Mouse (Mus musculus): Measurements from ENCODE around the gene Gdap1l1.

Gene Gdap1l1

GRCm38 (mm10) chr2:163422895-163423660, 15.2 kb upstream of the Gdap1l1 start:
- in situ Hi-C loops (cut with MboI, MseI): loop anchor here (5.0 kb wide), 1 partner anchor 39 kb away; no protein-coding TSS in a partner anchor

- in situ Hi-C loops (cut with MboI, MseI): loop anchor here (5.0 kb wide), 1 partner anchor 38 kb away; no protein-coding TSS in a partner anchor
Measured at GRCm38 (mm10) chr2:163424597-163424996, 13.7 kb upstream of the Gdap1l1 start, which contains the start of gene Oser1. Oser1 (minus strand) TSS chr2:163424697.

- in situ Hi-C loops (cut with MboI, MseI): no loop called here
Measured at GRCm38 (mm10) chr2:163428346-163429011, 9.8 kb upstream of the Gdap1l1 start.

GRCm38 (mm10) chr2:163431289-163431688, 7.0 kb upstream of the Gdap1l1 start:
- in situ Hi-C loops (cut with MboI, MseI): no loop called here

- in situ Hi-C loops (cut with MboI, MseI): no loop called here
Measured at GRCm38 (mm10) chr2:163433971-163434370, 4.3 kb upstream of the Gdap1l1 start.

- in situ Hi-C loops (cut with MboI, MseI): no loop called here
Measured at GRCm38 (mm10) chr2:163437800-163438199, 476 bp upstream of the Gdap1l1 start.

GRCm38 (mm10) chr2:163438619-163439451, 559 bp downstream of the Gdap1l1 start:
- in situ Hi-C loops (cut with MboI, MseI): no loop called here

GRCm38 (mm10) chr2:163439488-163439887, 1.2 kb downstream of the Gdap1l1 start:
- in situ Hi-C loops (cut with MboI, MseI): no loop called here

GRCm38 (mm10) chr2:163443543-163443942, 5.3 kb downstream of the Gdap1l1 start:
- in situ Hi-C loops (cut with MboI, MseI): no loop called here

GRCm38 (mm10) chr2:163444017-163444416, 5.7 kb downstream of the Gdap1l1 start:
- in situ Hi-C loops (cut with MboI, MseI): no loop called here

- in situ Hi-C loops (cut with MboI, MseI): no loop called here
Measured at GRCm38 (mm10) chr2:163447375-163447774, 9.1 kb downstream of the Gdap1l1 start.

- in situ Hi-C loops (cut with MboI, MseI): no loop called here
Measured at GRCm38 (mm10) chr2:163449276-163449675, 11.0 kb downstream of the Gdap1l1 start.

GRCm38 (mm10) chr2:163450668-163451295, 12.5 kb downstream of the Gdap1l1 start:
- in situ Hi-C loops (cut with MboI, MseI): no loop called here

- in situ Hi-C loops (cut with MboI, MseI): no loop called here
Measured at GRCm38 (mm10) chr2:163452738-163453137, 14.5 kb downstream of the Gdap1l1 start.

- in situ Hi-C loops (cut with MboI, MseI): no loop called here
Measured at GRCm38 (mm10) chr2:163453378-163453777, 15.1 kb downstream of the Gdap1l1 start.

- in situ Hi-C loops (cut with MboI, MseI): no loop called here
Measured at GRCm38 (mm10) chr2:163458539-163459265, 20.4 kb downstream of the Gdap1l1 start.

GRCm38 (mm10) chr2:163459380-163459779, 21.1 kb downstream of the Gdap1l1 start:
- in situ Hi-C loops (cut with MboI, MseI): no loop called here

GRCm38 (mm10) chr2:163460622-163461021, 22.3 kb downstream of the Gdap1l1 start:
- in situ Hi-C loops (cut with MboI, MseI): loop anchor here (5.0 kb wide), 1 partner anchor 38 kb away; the partner anchor contains the start of gene Oser1

- in situ Hi-C loops (cut with MboI, MseI): loop anchor here (5.0 kb wide), 1 partner anchor 39 kb away; the partner anchor contains the start of gene Oser1
Measured at GRCm38 (mm10) chr2:163461307-163461706, 23.0 kb downstream of the Gdap1l1 start.

GRCm38 (mm10) chr2:163462386-163462785, 24.1 kb downstream of the Gdap1l1 start:
- in situ Hi-C loops (cut with MboI, MseI): loop anchor here (5.0 kb wide), 1 partner anchor 40 kb away; the partner anchor contains the start of gene Oser1

Data from T-helper 2 cell (primary cell).